ENCODE assay signal across 11 mouse cellular contexts in genomic region chr3:136325783-136326182, GRCm38 (mm10). TPM values are rescaled to one million over a fixed set of nuclear protein-coding genes. Genes with fewer than 3 reads are reported as not detected.
DNase-seq lines count a peak whose midpoint lies in the region; ATAC-seq lines count a peak whose summit lies in the region.
"Had no signal": no experiment of that assay in that cellular context is flagged by ENCODE, and none has a peak within 500 bp of the region (broad histone marks: within the 10 kb centered on the region; RNA-seq: fewer than 3 reads in every experiment).

Bank1 (minus strand) TSS chr3:136326066.

- H3K27ac ChIP-seq in forebrain, embryonic 11.5 days (ENCODE audit: low read depth, low read length) = no peak within 1 kb of the TSS
- no peak within 1 kb of the TSS for H3K27ac ChIP-seq in hindbrain, embryonic 14.5 days
- H3K27ac ChIP-seq in neural tube, embryonic 15.5 days (replicated peaks) = no peak within 1 kb of the TSS
- H3K27ac ChIP-seq: stomach, embryonic 15.5 days had no signal

- H3K4me1 ChIP-seq in forebrain, embryonic 11.5 days (replicated peaks; ENCODE audit: control insufficient read depth, insufficient read depth, low read length) = no peaks in the 10 kb centered on the region
- H3K4me1 ChIP-seq in hindbrain, embryonic 14.5 days (replicated peaks; ENCODE audit: control insufficient read depth, insufficient read depth, low read length) = no peaks in the 10 kb centered on the region
- no peaks in the 10 kb centered on the region for H3K4me1 ChIP-seq in neural tube, embryonic 15.5 days
- H3K4me1 ChIP-seq: stomach, embryonic 15.5 days had no signal

- H3K9me3 ChIP-seq in forebrain, embryonic 11.5 days (ENCODE audit: control insufficient read depth, low read length) = no peaks in the 10 kb centered on the region
- no peaks in the 10 kb centered on the region for H3K9me3 ChIP-seq in hindbrain, embryonic 14.5 days (ENCODE audit: control insufficient read depth, low read length)
- H3K9me3 ChIP-seq in neural tube, embryonic 15.5 days (replicated peaks) = no peaks in the 10 kb centered on the region
- H3K9me3 ChIP-seq: stomach, embryonic 15.5 days had no signal

- no peak within 1 kb of the TSS for H3K4me2 ChIP-seq in forebrain, embryonic 11.5 days (ENCODE audit: low read depth, low read length, severe bottlenecking)
- no peak within 1 kb of the TSS for H3K4me2 ChIP-seq in hindbrain, embryonic 14.5 days (replicated peaks)
- H3K4me2 ChIP-seq in neural tube, embryonic 15.5 days = no peak within 1 kb of the TSS
- H3K4me2 ChIP-seq: stomach, embryonic 15.5 days had no signal

- no peaks in the 10 kb centered on the region for H3K36me3 ChIP-seq in forebrain, embryonic 11.5 days (ENCODE audit: control insufficient read depth, insufficient read depth, low read length)
- no peaks in the 10 kb centered on the region for H3K36me3 ChIP-seq in hindbrain, embryonic 14.5 days (replicated peaks; ENCODE audit: control insufficient read depth, insufficient read depth)
- H3K36me3 ChIP-seq in neural tube, embryonic 15.5 days = no peaks in the 10 kb centered on the region
- H3K36me3 ChIP-seq: stomach, embryonic 15.5 days had no signal

- 80% methylated on average over 5 of the region's 5 CpGs for WGBS in forebrain, embryonic 11.5 days
- WGBS in hindbrain, embryonic 14.5 days = 81% methylated on average over 5 of the region's 5 CpGs
- 85% methylated on average over 5 of the region's 5 CpGs for WGBS in neural tube, embryonic 15.5 days

- H3K9ac ChIP-seq in forebrain, embryonic 11.5 days (ENCODE audit: low read length) = no peak within 1 kb of the TSS
- H3K9ac ChIP-seq in hindbrain, embryonic 14.5 days = no peak within 1 kb of the TSS
- no peak within 1 kb of the TSS for H3K9ac ChIP-seq in neural tube, embryonic 15.5 days (replicated peaks)
- H3K9ac ChIP-seq: stomach, embryonic 15.5 days had no signal

- H3K4me3 ChIP-seq in forebrain, embryonic 11.5 days (ENCODE audit: low read depth, low read length) = no peak within 1 kb of the TSS
- no peak within 1 kb of the TSS for H3K4me3 ChIP-seq in hindbrain, embryonic 14.5 days (replicated peaks; ENCODE audit: low read length)
- no peak within 1 kb of the TSS for H3K4me3 ChIP-seq in neural tube, embryonic 15.5 days (replicated peaks)
- H3K4me3 ChIP-seq: erythroblast, embryonic 14.5 days; stomach, embryonic 15.5 days had no signal

- peak; percentile 98 for ATAC-seq in monocyte, adult 5-6 weeks (replicated peaks; ENCODE audit: insufficient number of reproducible peaks, low FRiP score, low TSS enrichment, poor library complexity, severe bottlenecking)
- ATAC-seq in forebrain, embryonic 11.5 days (replicated peaks; ENCODE audit: low FRiP score) = no peak
- no peak for ATAC-seq in hindbrain, embryonic 14.5 days (ENCODE audit: low FRiP score)
- no peak for ATAC-seq in neural tube, embryonic 15.5 days (ENCODE audit: low FRiP score)

- peak; percentile 39 for DNase-seq in layer of hippocampus, adult 11-12 months (ENCODE audit: low spot score)
- no peak for DNase-seq in layer of hippocampus, adult 8-10 months (ENCODE audit: low spot score in 2 of 2)
- DNase-seq in c-Kit-positive CD71-negative TER-119-negative erythroid progenitor cells, embryonic 14.5 days (ENCODE audit: low read depth) = peak; percentile 60
- peak; percentile 56 for DNase-seq in liver
- no peak for DNase-seq in forebrain, embryonic 11.5 days (ENCODE audit: low spot score)
- DNase-seq in hindbrain, embryonic 14.5 days (ENCODE audit: low spot score) = no peak

- H3K27me3 ChIP-seq in forebrain, embryonic 11.5 days (ENCODE audit: control insufficient read depth, insufficient read depth, low read length) = no peaks in the 10 kb centered on the region
- H3K27me3 ChIP-seq in hindbrain, embryonic 14.5 days (ENCODE audit: control insufficient read depth, insufficient read depth, low read length) = no peaks in the 10 kb centered on the region
- 0 out of 2 replicates have a peak, but pooled peaks cover 5% of the 10 kb centered on the region for H3K27me3 ChIP-seq in neural tube, embryonic 15.5 days (replicated peaks)
- H3K27me3 ChIP-seq: stomach, embryonic 15.5 days had no signal

RNA-seq across cellular contexts. Expression of gene Bank1, which starts in this region (rescaled TPM):
- 1 to 10 TPM; 1.3 to 1.7 (median 1.5) TPM for total RNA-seq in layer of hippocampus, adult 8-10 months (2022)
- total RNA-seq in monocyte, adult 5-6 weeks (2017) = 69.1 to 96.7 TPM (median 92.7 TPM) in 3 replicates
- polyA plus RNA-seq in forebrain, embryonic 11.5 days (2014; fragmentation: Nextera tagmentation; extraction: Ambion mirVana) = 0.31 and 0.33 TPM in 2 replicates
- polyA plus RNA-seq in hindbrain, embryonic 14.5 days (2014; fragmentation: Nextera tagmentation; extraction: Ambion mirVana) = 0.39 and 0.55 TPM in 2 replicates
- 0.38 and 0.69 TPM in 2 replicates for polyA plus RNA-seq in neural tube, embryonic 15.5 days (2015; fragmentation: Nextera tagmentation; extraction: Ambion mirVana)
- total RNA-seq: MEL had no signal

Comparison
In these comparisons a context has a peak if more than half of its experiments do, and no peak if none do; other contexts are left out.
1. RNA of gene Bank1 (total RNA-seq): 69.1 to 96.7 TPM in monocyte, adult 5-6 weeks; 1.3 to 1.7 TPM in layer of hippocampus, adult 8-10 months; every median in the first group is over 10 times any median in the second.
2. DNase-seq: peak in layer of hippocampus, adult 11-12 months (single experiment), c-Kit-positive CD71-negative TER-119-negative erythroid progenitor cells, embryonic 14.5 days (single experiment) and liver (single experiment); none in layer of hippocampus, adult 8-10 months (0 of 2), forebrain, embryonic 11.5 days (single experiment) and hindbrain, embryonic 14.5 days (single experiment).